Mouse (Mus musculus) limb, embryonic 12.5 days (tissue): ENCODE results near the gene Pfdn5. TPM values are rescaled to one million over a fixed set of nuclear protein-coding genes. Genes with fewer than 3 reads are reported as not detected.
"Not testable (repeated sequence)": the region's sequence is repeated elsewhere in the genome, so short reads cannot be mapped to it uniquely, and the experiment has no call there.

Source experiments
- ATAC-seq: fragments of 200-750 bp; cut with Nextera tagmentation; 2 replicates; pipeline ENCODE4 v1.8.0; 2017; ENCODE audit warnings: low read depth, moderate TSS enrichment; ENCODE audit not compliant: insufficient number of reproducible peaks, insufficient read depth, low FRiP score, low TSS enrichment
- H3K27ac ChIP-seq: fragments of 300-500 bp; sonication (generic); 2 replicates; pipeline ENCODE4 v1.5.1; 2016; ENCODE audit warnings: mild to moderate bottlenecking, moderate library complexity
- H3K27me3 ChIP-seq: fragments of 300-500 bp; sonication (generic); 2 replicates; pipeline ENCODE4 v1.6.1; 2016; ENCODE audit warnings: mild to moderate bottlenecking, moderate library complexity
- H3K36me3 ChIP-seq: fragments of 300-500 bp; sonication (generic); 2 replicates; pipeline ENCODE4 v1.6.1; 2016; ENCODE audit warnings: mild to moderate bottlenecking, moderate library complexity
- H3K4me1 ChIP-seq: fragments of 300-500 bp; sonication (generic); replicated peaks from 2 replicates; pipeline ENCODE4 v1.6.1; 2016
- H3K4me2 ChIP-seq: fragments of 300-500 bp; sonication (generic); 2 replicates; pipeline ENCODE4 v1.6.1; 2016; ENCODE audit warnings: mild to moderate bottlenecking, moderate library complexity
- H3K4me3 ChIP-seq: fragments of 300-500 bp; sonication (generic); replicated peaks from 2 replicates; pipeline ENCODE4 v1.5.1; 2016; ENCODE audit warnings: mild to moderate bottlenecking
- H3K9ac ChIP-seq: fragments of 300-500 bp; sonication (generic); replicated peaks from 2 replicates; pipeline ENCODE4 v1.6.1; 2016; ENCODE audit warnings: mild to moderate bottlenecking, moderate library complexity
- H3K9me3 ChIP-seq: fragments of 300-500 bp; sonication (generic); 2 replicates; pipeline ENCODE4 v1.6.1; 2016; ENCODE audit warnings: mild to moderate bottlenecking, moderate library complexity
- WGBS: fragments of 180-500 bp; shearing (Covaris S2); methylation state at CpG from one replicate; pipeline ENCODE4 v1.1.7; 2016; 5-methylcytosine and 5-hydroxymethylcytosine counted together
- polyA plus RNA-seq: library from polyadenylated mRNA; unstranded; fragments of >200 nt; fragmentation: Nextera tagmentation; extraction: Ambion mirVana; gene quantifications from 2 replicates; pipeline ENCODE4 v1.2.1, GENCODE M21; 2016

Gene Pfdn5
- polyA plus RNA-seq, 1 experiment from 2014 or later = 445 TPM

DNA sequence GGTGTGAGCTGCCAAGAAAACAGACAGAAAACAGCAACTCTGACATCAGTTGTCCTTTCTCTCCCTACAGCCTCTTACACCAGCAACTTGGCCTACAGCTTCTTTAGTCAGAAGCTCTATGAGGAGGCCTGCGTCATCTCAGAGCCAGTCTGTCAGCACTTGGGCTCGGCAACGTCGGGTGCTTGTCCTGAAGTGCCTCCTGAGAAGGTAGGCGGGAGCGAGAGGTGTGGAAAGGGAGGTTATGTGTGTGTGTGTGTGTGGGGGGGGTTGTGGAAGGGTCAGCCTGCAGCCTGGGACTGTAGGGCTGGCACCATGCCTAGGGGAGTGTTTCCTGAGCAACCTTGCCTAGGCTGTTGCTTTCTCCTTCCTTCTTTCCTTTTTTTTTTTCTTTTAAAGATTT lies 23.4 kb upstream of the Pfdn5 start:
- WGBS = 81% methylated on average over 6 of the region's 6 CpGs
- Histone ChIP-seq H3K27me3 (no peaks in the 10 kb centered on the region), H3K4me1 (no peaks in the 10 kb centered on the region), H3K36me3 (peaks cover 88% of the 10 kb centered on the region), H3K9me3 (no peaks in the 10 kb centered on the region), H3K9ac (no peak overlapping the region), H3K27ac (no peak overlapping the region), H3K4me2 (no peak overlapping the region), H3K4me3 (no peak overlapping the region)
- no peak for ATAC-seq

- H3K4me3 ChIP-seq = no peak overlapping the region
- H3K36me3 ChIP-seq = peaks cover 89% of the 10 kb centered on the region
- no peaks in the 10 kb centered on the region for H3K27me3 ChIP-seq
- H3K4me1 ChIP-seq = no peaks in the 10 kb centered on the region
- no peak overlapping the region for H3K27ac ChIP-seq
- 80% methylated on average over 9 of the region's 9 CpGs for WGBS
- H3K9ac ChIP-seq = no peak overlapping the region
- no peak overlapping the region for H3K4me2 ChIP-seq
- no peak for ATAC-seq
- no peaks in the 10 kb centered on the region for H3K9me3 ChIP-seq
Measured at GRCm38 (mm10) chr15:102308717-102309116, 17.2 kb upstream of the Pfdn5 start.

DNA sequence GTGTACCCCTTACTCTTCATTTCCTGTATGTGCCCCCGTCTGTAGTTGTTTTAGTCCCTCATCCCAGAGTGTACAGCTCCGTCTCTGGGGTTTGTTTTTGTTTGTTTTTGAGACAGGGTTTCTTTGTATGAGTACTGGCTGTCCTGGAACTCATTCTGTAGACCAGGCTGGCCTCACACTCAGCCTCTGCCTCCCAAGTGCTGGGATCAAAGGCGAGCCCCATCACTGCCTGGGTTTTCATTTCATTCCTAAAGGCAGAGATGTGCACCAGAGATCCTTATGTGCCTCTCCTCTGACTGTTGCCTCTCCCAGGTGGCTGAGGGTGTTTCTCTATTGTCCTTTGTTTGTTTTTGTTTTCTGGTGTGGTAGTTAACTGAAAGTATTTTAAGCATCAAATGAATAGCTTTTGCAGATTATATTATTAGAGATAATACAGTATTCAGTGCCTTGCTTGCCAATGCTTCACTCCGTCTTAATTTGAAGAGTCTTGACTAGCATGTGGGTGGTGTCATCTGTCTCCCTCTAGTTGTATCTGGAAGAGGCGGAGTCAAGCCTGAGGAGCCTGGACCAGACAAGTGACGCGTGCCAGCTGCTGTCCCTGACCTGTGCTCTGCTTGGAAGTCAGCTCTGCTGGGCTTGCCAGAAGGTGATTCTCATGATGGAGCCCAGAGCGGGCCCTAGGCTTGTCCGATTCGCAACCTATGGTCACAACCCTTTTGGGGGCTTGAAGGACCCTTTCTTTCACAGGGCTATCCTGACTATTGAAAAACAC lies 15.7 kb upstream of the Pfdn5 start:
- Histone ChIP-seq H3K4me2 (no peak overlapping the region), H3K27me3 (no peaks in the 10 kb centered on the region), H3K4me3 (no peak overlapping the region), H3K4me1 (no peaks in the 10 kb centered on the region), H3K9ac (no peak overlapping the region), H3K27ac (no peak overlapping the region), H3K9me3 (no peaks in the 10 kb centered on the region), H3K36me3 (peaks cover 89% of the 10 kb centered on the region)
- 81% methylated on average over 10 of the region's 10 CpGs for WGBS
- no peak for ATAC-seq

DNA sequence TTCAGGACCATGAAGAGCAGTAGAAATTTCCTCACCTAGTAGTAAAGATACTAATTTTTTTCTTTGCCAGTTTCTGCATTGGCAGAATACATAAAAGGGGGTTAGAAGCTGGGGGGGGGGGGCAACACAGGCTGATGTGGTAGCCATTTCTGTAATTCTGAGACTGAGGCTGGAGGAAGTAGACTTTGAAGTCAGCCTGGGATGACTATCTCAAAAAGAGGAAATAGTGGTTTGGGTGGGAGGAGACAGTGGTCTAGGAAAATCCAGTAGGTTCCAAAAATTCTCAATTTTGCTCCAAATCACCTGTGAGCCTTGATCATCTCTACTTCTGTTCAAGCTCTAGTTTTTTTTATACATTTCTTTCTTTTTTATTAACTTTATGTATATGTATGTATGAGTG lies 14.4 kb upstream of the Pfdn5 start:
- no peak for ATAC-seq
- H3K27me3 ChIP-seq = no peaks in the 10 kb centered on the region
- no peak overlapping the region for H3K4me3 ChIP-seq
- no peaks in the 10 kb centered on the region for H3K4me1 ChIP-seq
- no peak overlapping the region for H3K4me2 ChIP-seq
- H3K9me3 ChIP-seq = no peaks in the 10 kb centered on the region
- H3K36me3 ChIP-seq = peaks cover 89% of the 10 kb centered on the region
- H3K9ac ChIP-seq = no peak overlapping the region
- H3K27ac ChIP-seq = no peak overlapping the region

GRCm38 (mm10) chr15:102315292-102315691 lies 10.6 kb upstream of the Pfdn5 start:
- Histone ChIP-seq H3K27ac (no peak overlapping the region), H3K9ac (no peak overlapping the region), H3K4me2 (no peak overlapping the region), H3K36me3 (peaks cover 89% of the 10 kb centered on the region), H3K27me3 (no peaks in the 10 kb centered on the region), H3K9me3 (no peaks in the 10 kb centered on the region), H3K4me1 (no peaks in the 10 kb centered on the region), H3K4me3 (no peak overlapping the region)
- ATAC-seq = no peak
- WGBS = 94% methylated on average over 8 of the region's 8 CpGs

- no peaks in the 10 kb centered on the region for H3K27me3 ChIP-seq
- H3K4me1 ChIP-seq = no peaks in the 10 kb centered on the region
- no peak for ATAC-seq
- H3K4me2 ChIP-seq = no peak overlapping the region
- H3K9ac ChIP-seq = no peak overlapping the region
- WGBS = 88% methylated on average over 6 of the region's 6 CpGs
- peaks cover 91% of the 10 kb centered on the region for H3K36me3 ChIP-seq
- H3K9me3 ChIP-seq = no peaks in the 10 kb centered on the region
- no peak overlapping the region for H3K27ac ChIP-seq
- H3K4me3 ChIP-seq = no peak overlapping the region
Measured at GRCm38 (mm10) chr15:102316263-102316662, 9.7 kb upstream of the Pfdn5 start.

DNA sequence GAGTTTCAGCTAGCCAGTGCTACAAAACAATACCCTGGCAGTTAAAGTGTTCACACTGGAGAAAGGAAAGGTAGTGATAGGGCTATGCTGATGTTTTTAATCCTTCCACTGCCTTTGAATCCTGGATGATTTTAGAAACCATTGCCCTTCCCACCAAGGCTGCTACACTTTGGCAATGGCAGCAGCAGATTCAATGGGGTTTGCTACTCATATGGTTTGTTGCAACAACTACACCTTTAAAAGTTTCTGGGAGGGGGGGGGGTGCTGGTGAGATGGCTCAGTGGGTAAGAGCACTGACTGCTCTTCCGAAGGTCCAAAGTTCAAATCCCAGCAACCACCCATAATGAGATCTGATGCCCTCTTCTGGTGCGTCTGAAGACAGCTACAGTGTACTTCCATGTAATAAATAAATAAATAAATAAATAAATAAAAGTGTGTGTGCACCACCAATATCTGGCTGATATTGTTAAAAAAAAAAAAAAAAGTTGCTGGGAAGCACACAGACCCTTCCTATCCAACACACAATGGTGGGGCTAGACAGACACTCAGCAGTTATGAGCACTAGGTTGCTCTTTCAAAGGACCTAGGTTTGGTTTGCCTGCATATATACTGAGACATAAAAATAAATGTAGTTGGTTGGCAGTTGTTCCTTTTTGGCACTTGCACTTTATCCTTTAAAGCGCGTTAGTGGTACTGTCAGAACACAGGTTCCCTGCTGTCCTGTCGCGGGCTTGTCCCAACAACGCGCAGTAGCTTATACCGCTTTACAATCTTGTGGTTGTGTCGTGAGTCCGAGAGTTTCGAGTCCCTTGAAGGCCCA lies 1.1 kb upstream of the Pfdn5 start:
- peaks cover 63% of the 10 kb centered on the region for H3K36me3 ChIP-seq
- peak overlapping the region; percentile 89 for H3K4me2 ChIP-seq
- no peak overlapping the region for H3K27ac ChIP-seq
- H3K4me3 ChIP-seq = 0 out of 2 replicates have a peak overlapping the region, but pooled peaks have one; percentile 19
- no peaks in the 10 kb centered on the region for H3K9me3 ChIP-seq
- WGBS = 77% methylated on average over 12 of the region's 12 CpGs
- H3K27me3 ChIP-seq = no peaks in the 10 kb centered on the region
- ATAC-seq = no peak
- no peak overlapping the region for H3K9ac ChIP-seq
- H3K4me1 ChIP-seq = peaks cover 11% of the 10 kb centered on the region

DNA sequence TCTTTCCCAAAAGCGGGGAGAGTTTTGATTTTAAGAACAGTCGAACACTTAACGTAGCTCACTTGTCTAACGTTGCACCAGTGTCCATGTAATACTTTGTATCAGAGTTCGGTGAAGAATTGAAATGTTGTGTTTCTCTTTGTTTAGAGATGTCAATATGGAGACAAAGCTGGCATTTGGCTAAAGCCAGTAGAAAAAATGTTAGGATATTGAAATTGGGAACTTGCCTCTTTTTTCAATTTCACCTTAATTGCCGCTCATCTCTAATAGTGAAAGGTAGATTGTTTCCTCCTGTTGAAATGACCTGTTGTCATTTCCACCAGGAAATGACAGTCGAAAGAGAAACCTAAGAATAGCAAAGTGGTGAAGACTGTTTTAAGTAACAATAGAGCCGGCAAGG lies 976 bp downstream of the Pfdn5 start:
- H3K9ac ChIP-seq = peak overlapping the region; percentile 79
- peak overlapping the region; percentile 87; the same call in 1 of the 2 replicates for H3K27ac ChIP-seq
- peaks cover 18% of the 10 kb centered on the region for H3K4me1 ChIP-seq
- 67% methylated on average over 8 of the region's 8 CpGs for WGBS
- peak overlapping the region; percentile 82 for H3K4me3 ChIP-seq
- H3K36me3 ChIP-seq = peaks cover 56% of the 10 kb centered on the region
- H3K9me3 ChIP-seq = no peaks in the 10 kb centered on the region
- no peak for ATAC-seq
- H3K27me3 ChIP-seq = no peaks in the 10 kb centered on the region
- H3K4me2 ChIP-seq = peak overlapping the region; percentile 89

- peak; percentile 88 for ATAC-seq
- Histone ChIP-seq H3K27me3 (no peaks in the 10 kb centered on the region), H3K4me2 (peak within 1 kb of the TSS; percentile 87), H3K9ac (peak within 1 kb of the TSS; percentile 75), H3K36me3 (peaks cover 75% of the 10 kb centered on the region), H3K9me3 (no peaks in the 10 kb centered on the region), H3K27ac (peak within 1 kb of the TSS; percentile 79), H3K4me1 (peaks cover 30% of the 10 kb centered on the region), H3K4me3 (peak within 1 kb of the TSS; percentile 76)
- under 1% methylated on average over 30 of the region's 30 CpGs for WGBS
Measured at GRCm38 (mm10) chr15:102331610-102332015, 5.7 kb downstream of the Pfdn5 start, which contains the start of gene Myg1. Gene Myg1, plus strand, starts transcription at chr15:102331709.

- no peaks in the 10 kb centered on the region for H3K9me3 ChIP-seq
- H3K36me3 ChIP-seq = peaks cover 90% of the 10 kb centered on the region
- no peak overlapping the region for H3K4me3 ChIP-seq
- ATAC-seq = no peak
- 84% methylated on average over 8 of the region's 8 CpGs for WGBS
- H3K9ac ChIP-seq = no peak overlapping the region
- no peaks in the 10 kb centered on the region for H3K27me3 ChIP-seq
- H3K27ac ChIP-seq = no peak overlapping the region
- H3K4me1 ChIP-seq = peaks cover 22% of the 10 kb centered on the region
- no peak overlapping the region for H3K4me2 ChIP-seq
Measured at GRCm38 (mm10) chr15:102335254-102335653, 9.3 kb downstream of the Pfdn5 start.

GRCm38 (mm10) chr15:102335925-102336324 lies 10.0 kb downstream of the Pfdn5 start:
- WGBS = 93% methylated on average over 5 of the region's 5 CpGs
- not testable (repeated sequence) for ATAC-seq, H3K9me3 ChIP-seq

More at GRCm38 (mm10) chr15:102335925-102336324, 10.0 kb downstream of the Pfdn5 start:
- not testable (repeated sequence) for H3K27me3 ChIP-seq, H3K27ac ChIP-seq, H3K4me3 ChIP-seq, H3K4me2 ChIP-seq, H3K9ac ChIP-seq
- Histone ChIP-seq H3K36me3 (peaks cover 88% of the 10 kb centered on the region), H3K4me1 (peaks cover 21% of the 10 kb centered on the region)
